Mouse (Mus musculus) CH12F3 (cell line): Measurements from ENCODE around the gene Qars.

ENCODE experiments used
- in situ Hi-C: fragments of 300-500 bp; cut with MboI; formaldehyde crosslinking; loops from 2 replicates; pipeline ENCODE4 v1.14.3; 2020; ENCODE audit warnings: low sequenced_read_pairs

Gene Qars

DNA sequence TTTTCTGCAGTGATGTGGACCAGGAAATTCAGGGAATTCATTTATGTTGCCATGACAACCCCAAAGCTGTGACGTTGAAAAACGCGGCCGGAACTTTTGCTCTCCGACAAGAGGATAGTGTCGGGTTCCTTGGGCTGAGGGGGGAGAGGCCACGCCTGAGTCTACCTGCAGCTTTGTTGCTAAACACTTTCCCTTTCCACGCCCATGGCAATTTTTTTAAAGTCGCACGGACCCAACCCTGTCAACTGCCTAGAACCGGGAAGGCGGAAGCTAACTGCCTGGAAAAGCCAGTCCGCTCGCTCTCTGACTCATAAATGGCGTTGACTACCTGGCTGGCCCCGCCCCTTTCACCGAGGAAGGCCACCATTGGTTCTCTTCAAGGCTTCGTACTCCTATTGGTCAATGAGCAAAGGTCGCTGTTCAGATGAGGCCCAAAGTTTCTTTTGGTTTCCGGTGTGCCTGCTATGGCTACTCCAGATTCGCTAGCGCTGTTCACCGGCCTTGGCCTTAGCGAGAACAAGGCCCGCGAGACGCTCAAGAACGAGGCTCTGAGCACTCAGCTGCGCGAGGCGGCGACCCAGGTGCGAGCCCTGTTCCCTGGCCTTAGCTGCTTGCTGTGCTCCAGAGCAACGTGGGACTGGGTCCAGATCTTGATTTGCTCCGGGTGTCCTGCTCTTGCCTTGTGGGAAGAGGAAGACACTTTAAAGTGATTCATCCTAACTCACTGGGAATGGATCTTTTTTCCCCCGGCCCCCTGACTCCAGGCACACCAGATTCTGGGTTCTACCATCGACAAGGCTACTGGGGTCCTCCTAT is at the start of gene Qars:
TSS of gene Qars (plus strand) at position 88 of the 816 bp plus-strand sequence.
- in situ Hi-C loops, result no loop called here

DNA sequence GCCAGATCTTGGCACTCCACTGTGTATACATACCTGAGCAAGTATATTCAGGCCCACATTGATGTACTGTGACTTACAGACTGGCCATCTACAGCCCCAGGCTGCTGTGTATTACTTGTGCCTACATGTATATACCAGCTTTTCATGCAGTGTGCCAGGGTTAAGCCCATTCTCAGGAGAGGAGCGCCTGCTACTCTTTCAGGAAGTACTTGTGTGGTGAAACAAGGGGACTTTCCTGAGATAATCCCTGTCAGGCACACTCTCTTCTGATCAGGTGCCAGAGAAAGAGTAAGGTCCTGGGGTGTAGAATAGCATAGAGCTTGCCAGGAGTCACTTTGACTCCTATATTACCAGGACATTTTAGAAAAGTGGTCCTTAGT is 47.6 kb upstream of the Qars start:
- in situ Hi-C loops, result no loop called here

DNA sequence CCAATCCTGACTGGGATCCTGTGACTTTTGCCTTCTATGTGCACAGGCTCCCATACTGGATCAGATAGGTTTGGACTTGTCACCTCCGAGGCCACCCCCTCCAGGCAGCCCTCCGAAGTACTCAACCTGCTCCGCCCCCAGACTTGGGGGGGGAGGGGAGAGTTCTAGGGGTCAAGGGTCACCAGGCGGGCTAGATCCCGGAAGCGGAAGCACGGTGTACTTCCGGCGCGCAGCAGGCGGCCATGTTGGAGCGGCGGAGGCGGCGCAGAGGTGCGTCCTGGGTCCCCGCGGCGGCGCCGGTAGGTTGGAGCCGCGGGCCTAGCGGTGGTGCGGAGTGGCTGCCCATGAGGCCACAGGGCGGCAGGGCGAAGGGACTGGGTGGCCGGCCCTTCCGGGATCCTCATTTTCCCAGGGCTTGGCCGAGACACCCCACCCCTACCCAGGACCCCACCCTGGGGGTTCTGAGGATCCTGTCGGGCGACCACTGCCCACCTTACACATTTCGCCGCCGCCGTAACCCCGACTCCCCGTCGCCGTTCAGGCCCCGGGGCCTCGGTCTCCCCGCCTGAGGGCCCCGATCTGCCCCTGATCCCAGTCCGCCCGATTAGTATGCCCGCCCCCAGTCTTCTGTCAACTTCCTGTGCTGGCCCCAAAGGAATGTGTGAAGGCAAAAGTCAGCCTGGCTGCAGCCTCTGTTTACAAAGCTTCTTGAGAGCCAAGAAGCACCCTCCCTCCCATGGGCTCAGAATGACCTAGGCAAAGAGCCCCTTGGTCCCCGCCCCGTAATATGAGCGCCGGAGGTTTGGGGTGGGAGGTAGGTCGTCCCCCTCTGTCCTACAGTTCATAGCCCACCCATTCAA is 47.0 kb upstream of the Qars start, which contains the start of gene Ccdc71:
TSS of gene Ccdc71 (plus strand) at position 209 of the 860 bp plus-strand sequence.
- in situ Hi-C loops, result no loop called here

DNA sequence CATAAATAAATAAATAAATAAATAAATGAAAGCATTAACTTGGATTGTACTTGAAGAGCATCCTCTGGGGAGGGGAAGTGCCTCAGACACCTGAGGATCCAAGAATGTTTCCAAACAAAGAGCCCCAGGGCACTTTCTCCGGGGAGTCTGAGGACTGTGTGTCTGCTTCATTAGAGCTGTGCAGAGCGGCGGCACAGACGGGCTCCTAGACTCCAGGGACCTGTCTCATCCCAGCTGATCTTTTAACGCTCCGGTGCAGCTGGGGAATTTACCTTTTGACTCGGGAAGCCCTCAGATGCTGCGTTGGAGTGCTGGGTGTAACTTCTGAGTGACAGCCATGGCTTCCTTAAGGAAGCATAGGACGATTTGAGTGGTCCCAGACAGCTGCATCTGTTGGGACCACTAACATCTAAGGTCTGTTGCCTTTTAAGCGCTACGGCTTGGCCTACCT is 46.3 kb upstream of the Qars start, which contains the start of gene Klhdc8b:
TSS of gene Klhdc8b (minus strand) at position 401 of the 451 bp plus-strand sequence.
- in situ Hi-C loops, result no loop called here

DNA sequence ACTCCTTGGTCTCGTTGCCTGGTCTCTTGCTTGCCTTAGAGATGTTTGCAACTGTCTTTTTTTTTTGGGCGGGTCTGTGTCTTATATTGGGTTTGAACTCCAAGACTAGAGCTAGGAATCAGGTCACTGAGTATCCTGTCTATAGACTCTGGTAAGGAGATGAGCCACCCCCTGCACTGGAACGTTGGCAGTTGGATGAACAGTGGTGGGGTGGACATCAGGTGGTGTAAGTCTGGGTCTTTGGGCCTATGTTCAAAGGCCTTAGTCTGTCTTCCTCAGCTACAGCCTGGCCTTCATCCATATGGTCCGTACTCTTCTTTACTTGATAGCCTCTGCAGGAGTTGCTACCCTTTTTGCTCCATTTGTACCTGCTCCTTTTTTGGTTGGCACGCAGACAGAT is 45.8 kb upstream of the Qars start:
- in situ Hi-C loops, result no loop called here

DNA sequence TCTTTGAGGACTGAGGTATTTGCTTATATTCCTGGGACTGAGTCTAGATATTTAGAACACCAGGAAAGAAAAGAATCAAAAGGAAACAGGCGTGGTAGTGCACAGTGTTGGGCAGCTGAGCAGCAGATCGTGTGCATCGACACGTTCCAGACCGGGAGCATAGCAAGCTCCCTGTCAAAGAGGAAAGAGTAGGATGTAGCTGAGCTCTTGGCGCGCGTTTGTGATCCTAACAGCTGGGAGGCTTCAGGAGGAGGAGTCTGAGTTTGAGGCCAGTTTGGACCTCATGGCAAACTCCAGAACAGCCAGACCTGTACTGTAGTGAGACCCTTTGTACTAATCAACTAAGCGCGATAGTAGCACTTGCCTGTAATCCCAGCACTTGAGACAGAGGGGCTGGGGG is 45.3 kb upstream of the Qars start:
- in situ Hi-C loops, result no loop called here

DNA sequence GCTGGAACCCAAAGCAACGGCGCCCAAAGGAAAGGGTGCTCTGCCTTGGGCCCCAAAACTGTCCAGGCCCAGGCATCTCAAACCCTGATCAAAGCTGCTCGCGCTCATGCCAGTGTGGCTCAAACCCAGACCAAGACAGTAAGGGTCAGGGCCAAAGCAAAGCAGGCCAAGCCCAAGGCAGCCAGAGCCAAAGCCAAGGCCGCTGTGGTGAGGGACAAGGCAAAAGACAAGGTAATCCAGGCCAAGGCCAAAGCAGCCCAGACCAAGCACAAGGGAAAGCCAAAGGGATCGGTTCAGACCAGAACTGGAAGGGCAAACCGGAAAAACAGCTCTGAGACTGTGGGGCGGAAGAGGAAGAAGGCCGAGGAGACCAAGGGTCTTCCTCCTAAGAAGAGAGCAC is 43.8 kb upstream of the Qars start:
- in situ Hi-C loops, result no loop called here

DNA sequence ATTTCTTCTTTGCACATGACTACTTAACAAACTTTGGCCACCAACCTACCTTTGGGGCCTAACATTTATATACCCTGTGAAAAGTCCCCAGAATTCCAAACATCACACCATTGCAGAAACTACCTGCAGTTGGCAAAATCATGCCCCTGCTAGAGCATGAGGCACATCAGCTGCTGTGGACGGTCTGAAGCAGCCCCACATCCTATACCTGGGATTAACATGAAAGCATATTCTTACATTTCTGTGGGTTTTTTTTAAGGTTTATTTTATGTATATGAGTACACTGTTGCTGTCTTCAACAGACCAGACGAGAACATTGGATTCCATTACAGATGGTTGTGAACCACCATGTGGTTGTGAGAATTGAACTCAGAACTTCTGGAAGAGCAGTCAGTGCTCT is 41.3 kb upstream of the Qars start:
- in situ Hi-C loops, result no loop called here

DNA sequence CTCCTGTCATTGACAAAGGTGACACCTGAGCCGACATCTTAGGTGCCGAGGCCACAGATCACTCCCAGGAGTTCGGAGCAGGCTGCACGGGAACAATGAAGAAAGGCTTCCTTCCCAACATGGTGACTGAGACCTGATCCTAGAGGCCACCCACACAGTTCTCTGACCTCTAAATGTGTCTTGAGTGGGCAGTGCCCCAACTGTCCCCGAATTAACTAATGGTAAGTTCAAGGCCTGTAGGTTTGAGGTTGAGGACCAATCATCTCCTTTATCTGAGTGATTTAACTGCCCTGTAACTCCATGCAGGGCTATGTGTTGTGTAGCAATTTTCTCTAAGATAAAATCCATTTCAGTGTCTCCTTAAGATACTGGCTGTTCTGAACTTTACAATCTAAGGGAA is 38.1 kb upstream of the Qars start:
- in situ Hi-C loops, result no loop called here

DNA sequence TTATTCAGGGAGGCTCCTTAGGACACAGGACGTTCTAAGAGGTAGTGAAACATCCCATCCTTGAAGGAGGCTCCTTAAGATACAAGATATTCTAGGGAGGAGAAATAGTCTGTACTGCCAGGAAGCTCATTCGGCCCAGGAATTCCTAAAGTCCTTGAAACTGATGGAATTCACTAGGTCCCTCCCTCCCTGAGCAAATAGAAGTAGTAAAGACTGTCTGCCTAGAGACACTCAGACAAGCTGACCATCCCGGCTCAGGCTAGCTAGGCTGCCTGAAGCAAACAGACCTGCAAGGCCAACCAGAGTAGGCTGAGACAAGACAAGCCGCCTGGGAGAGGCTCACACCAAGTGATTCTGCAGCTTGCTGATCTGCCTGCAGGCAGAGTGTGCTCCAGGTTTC is 37.7 kb upstream of the Qars start:
- in situ Hi-C loops, result no loop called here

DNA sequence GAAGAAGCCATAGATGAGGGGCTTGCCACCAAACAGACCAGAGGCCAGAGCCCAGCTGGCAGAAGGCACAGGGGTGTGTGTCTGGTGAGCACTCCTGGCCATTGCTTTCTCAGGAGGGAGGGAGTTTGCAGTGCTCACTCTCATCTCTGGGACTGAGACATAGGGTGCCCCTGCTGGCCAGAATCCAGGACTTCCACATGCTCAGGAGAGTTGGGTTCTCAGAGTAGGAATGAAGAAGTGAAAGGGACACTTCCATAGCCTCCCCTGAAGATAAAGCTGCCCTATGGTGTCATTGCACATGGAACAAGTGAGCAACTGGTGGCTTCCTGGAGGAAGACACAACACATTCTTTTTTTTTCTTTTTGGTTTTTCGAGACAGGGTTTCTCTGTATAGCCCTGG is 33.0 kb upstream of the Qars start:
- in situ Hi-C loops, result no loop called here

DNA sequence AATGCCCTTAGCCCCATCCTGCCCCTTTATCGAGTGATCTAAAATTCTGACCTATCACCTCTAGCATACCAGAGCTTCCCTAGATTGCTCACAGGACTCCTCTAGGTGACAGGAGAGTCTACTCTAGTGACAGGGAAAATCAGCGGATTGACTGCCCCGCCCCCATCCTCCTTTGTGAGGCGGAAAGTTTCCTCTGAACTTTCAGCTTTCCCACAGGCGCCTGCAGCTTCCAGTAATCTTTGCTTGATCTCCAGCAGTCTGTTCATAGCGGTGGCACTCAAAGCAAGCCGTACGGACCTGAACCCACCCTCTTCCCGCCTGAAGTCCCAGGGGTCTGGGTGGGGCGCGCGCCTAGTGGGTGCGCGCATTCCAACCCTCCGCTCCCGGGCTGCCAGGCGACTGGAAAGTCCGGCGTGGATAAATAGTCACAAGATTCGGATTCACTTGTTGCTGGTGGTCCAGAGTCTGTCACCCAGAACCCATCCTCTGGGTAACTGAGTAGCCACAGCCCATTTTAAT is 28.8 kb upstream of the Qars start:
- in situ Hi-C loops, result no loop called here

DNA sequence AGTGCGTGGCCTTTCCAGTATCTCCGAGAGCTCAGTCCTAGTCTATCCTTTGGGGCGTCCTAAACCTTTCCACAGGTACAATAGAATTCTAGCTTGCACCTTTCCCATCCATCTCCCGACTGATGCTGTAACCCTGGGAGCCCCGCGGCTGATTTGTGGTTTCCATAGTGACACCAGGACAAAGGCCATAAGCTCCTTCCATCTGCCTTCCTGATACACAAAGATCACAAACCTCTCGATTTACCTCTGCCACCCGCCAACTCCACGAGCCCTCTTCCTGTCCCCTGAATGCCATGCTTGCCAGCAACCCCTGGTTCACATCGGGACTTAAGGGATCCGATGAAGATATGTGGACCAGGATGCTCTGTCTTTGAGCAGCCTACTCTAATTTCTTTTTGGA is 28.3 kb upstream of the Qars start:
- in situ Hi-C loops, result no loop called here

DNA sequence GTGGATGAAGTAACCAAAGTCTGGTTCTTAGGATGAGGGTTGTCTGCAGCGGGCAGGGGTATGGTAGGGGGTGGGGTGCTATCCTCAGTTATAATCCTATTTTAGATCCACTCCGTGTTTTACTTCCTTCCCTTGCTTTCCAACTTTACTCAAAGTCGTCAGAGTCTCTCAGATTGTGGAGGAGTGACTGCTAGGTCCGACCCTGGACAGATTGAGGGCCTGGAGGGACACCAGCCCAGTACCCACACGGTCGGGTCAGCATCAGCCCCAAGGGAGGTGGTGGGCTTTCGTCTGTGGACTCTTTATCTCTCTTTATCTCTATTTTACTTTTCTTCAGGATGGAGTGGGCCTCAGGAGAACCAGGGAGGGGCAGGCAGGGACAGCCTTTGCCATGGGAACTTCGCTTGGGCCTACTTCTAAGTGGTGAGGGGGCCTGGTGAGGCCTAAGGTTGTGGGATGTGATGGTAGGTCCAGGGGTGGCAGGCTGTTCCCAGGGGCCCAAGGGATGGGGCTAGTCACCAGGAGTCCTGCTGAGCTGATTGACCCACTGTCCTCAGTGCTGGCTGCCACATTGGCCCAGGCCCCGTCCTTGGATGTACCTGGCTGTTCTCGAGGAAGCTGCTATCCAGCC is 27.7 kb upstream of the Qars start, which contains the start of gene Lamb2:
TSS of gene Lamb2 (plus strand) at position 16 of the 631 bp plus-strand sequence.
- in situ Hi-C loops, result no loop called here

DNA sequence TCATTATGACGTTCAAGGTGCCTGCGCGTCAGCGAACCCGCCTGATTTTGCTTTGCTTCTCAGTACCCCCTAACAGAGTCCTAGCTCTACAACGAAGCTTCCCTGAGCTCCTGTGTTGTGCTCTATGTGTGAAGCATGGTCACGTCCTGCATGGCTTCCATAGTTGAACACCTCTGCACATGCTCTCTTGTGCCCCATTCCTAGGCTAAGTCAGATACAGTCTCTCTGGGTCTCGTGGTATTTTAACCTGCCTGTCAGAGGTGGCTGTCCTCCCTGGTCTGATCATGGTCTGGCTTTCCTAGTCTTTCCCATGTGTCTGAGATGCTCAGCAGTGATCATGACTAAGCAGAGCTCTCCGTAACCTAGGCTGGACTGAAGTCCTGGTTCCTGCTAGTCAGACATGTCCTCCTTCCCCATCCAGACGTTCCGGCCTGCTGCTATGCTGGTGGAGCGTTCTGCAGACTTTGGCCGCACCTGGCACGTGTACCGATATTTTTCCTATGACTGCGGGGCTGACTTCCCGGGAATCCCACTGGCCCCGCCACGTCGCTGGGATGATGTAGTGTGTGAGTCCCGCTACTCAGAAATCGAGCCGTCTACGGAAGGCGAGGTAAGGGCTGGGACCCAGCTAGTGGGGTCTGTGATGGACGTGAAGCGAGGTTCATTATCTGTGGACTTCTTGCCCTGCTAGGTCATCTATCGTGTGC is 26.5 kb upstream of the Qars start:
- in situ Hi-C loops, result no loop called here

DNA sequence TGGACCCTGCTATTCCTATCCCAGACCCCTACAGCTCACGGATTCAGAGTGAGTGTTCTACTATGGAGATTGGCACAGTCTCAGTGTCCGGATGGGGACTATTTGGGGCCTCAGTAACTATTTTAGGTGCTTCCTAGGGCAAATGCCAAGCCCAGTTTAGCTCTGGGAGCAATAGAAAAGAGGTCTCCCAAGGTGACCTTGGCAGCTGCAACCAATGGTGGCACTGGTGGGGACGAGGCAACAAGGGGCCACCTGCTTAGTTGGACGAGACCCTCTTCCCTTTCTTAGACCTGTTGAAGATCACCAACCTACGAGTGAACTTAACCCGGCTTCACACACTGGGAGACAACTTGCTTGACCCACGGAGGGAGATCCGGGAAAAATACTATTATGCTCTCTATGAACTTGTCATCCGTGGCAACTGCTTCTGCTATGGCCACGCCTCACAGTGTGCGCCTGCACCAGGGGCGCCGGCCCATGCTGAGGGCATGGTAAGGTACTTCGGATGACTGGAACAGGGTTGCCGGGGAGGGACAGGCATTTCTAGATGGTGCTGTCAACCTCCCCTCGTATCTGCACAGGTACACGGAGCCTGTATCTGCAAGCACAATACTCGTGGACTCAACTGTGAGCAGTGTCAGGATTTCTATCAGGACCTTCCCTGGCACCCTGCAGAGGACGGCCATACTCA is 25.8 kb upstream of the Qars start:
- in situ Hi-C loops, result no loop called here

DNA sequence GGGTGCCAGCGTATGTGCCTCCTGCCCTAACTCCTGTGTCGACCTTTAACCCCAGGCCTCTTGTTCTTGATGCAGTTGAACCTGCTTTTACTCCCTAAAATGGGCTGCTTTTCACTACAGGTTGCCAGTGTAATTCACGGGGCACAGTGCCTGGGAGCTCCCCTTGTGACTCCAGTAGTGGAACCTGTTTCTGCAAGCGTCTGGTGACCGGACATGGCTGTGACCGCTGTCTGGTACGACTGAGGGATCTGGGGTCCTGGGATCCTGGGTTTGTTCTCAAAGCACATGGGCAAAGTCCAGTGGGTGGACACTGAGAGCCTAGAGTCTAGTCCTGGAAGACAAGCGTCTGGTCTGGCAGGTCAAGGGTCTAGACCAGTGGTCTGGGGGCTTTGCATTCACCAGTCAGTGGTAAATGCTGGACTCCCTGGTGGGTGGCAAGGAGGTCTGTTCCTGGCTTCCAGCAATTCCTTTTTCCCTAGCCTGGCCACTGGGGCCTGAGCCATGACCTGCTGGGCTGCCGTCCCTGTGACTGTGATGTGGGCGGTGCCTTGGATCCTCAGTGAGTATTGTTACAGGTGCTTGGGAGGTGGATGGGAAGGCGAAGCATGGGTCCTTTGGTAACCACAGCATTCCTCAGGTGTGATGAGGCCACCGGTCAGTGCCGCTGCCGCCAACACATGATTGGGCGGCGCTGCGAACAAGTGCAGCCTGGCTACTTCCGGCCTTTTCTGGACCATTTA is 24.3 kb upstream of the Qars start:
- in situ Hi-C loops, result no loop called here

DNA sequence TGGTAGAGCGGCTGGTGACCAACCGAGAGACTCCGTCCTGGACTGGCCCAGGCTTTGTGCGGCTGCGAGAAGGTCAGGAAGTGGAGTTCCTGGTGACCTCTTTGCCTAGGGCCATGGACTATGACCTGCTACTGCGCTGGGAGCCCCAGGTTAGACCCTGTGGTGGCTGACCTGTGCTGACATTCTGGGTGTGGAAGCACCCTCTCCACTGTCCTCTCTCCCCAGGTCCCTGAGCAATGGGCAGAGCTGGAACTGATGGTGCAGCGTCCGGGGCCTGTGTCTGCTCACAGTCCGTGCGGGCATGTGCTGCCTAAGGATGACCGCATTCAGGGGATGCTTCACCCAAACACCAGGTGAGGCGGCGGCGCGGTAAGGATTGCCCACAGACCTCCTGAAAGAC is 23.5 kb upstream of the Qars start:
- in situ Hi-C loops, result no loop called here

DNA sequence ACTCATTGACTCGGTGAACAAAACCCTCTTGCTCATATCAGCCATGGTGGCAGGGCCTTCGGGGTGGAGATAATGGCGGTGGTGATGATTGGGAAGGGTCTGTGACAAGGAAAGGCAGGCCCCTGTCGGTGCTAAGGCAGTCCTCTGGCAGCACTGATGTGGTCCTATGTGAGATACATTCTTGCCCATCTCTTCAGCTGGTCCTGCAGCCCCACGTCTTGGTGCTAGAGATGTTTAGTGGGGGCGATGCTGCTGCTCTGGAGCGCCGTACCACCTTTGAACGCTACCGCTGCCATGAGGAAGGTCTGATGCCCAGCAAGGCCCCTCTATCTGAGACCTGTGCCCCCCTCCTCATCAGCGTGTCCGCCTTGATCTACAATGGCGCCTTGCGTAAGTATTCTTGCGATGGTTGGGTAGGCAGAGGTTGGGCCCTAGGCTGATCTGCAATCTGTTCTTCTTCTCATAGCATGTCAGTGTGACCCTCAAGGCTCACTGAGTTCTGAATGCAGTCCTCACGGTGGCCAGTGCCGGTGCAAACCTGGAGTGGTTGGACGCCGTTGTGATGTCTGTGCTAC is 22.1 kb upstream of the Qars start:
- in situ Hi-C loops, result no loop called here
